18 mouse cellular contexts compared by ENCODE assay signal in genomic region chr10:37106871-37107627, GRCm38 (mm10). TPM values are rescaled to one million over a fixed set of nuclear protein-coding genes. Genes with fewer than 3 reads are reported as not detected.
DNase-seq lines count a peak whose midpoint lies in the region; ATAC-seq and TF ChIP-seq lines count a peak whose summit lies in the region.
"Had no signal": no experiment of that assay in that cellular context is flagged by ENCODE, and none has a peak within 500 bp of the region (broad histone marks: within the 10 kb centered on the region; RNA-seq: fewer than 3 reads in every experiment).

No protein-coding gene starts in this region.

- no peaks in the 10 kb centered on the region for H3K9me3 ChIP-seq in kidney, embryonic 16.5 days (ENCODE audit: low read length)
- H3K9me3 ChIP-seq in ES-E14 (ENCODE audit: control insufficient read depth, insufficient read depth, low read depth, low read length): no peaks in the 10 kb centered on the region
- H3K9me3 ChIP-seq in heart, postnatal 0 days (replicated peaks; ENCODE audit: control insufficient read depth, low read length): no peaks in the 10 kb centered on the region
- no peaks in the 10 kb centered on the region for H3K9me3 ChIP-seq in liver, postnatal 0 days (ENCODE audit: low read length)
- H3K9me3 ChIP-seq: heart, embryonic 13.5 days; hindbrain, embryonic 13.5 days; lung, embryonic 15.5 days; stomach, embryonic 15.5 days had no signal

- ATAC-seq in kidney, embryonic 16.5 days (ENCODE audit: low FRiP score, low TSS enrichment): peak; percentile 15; the same call in 1 of the 2 replicates
- ATAC-seq in heart, postnatal 0 days (ENCODE audit: insufficient read depth, low read depth): no peak
- ATAC-seq in liver, postnatal 0 days: no peak
- ATAC-seq: inflammation-experienced regulatory T-cells, adult 6 months had no signal

- H3K4me2 ChIP-seq in kidney, embryonic 16.5 days (replicated peaks; ENCODE audit: low read depth, low read length): no peak overlapping the region
- H3K4me2 ChIP-seq in heart, postnatal 0 days (ENCODE audit: low read depth, low read length): no peak overlapping the region
- no peak overlapping the region for H3K4me2 ChIP-seq in liver, postnatal 0 days (ENCODE audit: low read depth, low read length)
- H3K4me2 ChIP-seq: heart, embryonic 13.5 days; hindbrain, embryonic 13.5 days; liver, embryonic 11.5 days; lung, embryonic 15.5 days; stomach, embryonic 15.5 days had no signal

- TF ChIP-seq CTCF in heart, postnatal 0 days (IDR thresholded peaks at IDR 0.05; ENCODE audit: low read depth): no peak
- TF ChIP-seq CTCF in liver, postnatal 0 days (IDR thresholded peaks at IDR 0.05; ENCODE audit: low read depth): no peak

- in situ Hi-C loops in ES-E14 (cut with MboI; ENCODE audit: low sequenced_read_pairs in 2 of 2, unreplicated experiment in 2 of 2): no loop called here

- H3K9ac ChIP-seq in kidney, embryonic 16.5 days (replicated peaks; ENCODE audit: low read length): no peak overlapping the region
- no peak overlapping the region for H3K9ac ChIP-seq in ES-E14 (ENCODE audit: insufficient read depth, low read depth, low read length, poor library complexity, severe bottlenecking)
- H3K9ac ChIP-seq in heart, postnatal 0 days (replicated peaks; ENCODE audit: low read depth, low read length): no peak overlapping the region
- H3K9ac ChIP-seq in liver, postnatal 0 days (replicated peaks): no peak overlapping the region
- H3K9ac ChIP-seq: heart, embryonic 13.5 days; hindbrain, embryonic 13.5 days; lung, embryonic 15.5 days; stomach, embryonic 15.5 days had no signal

- H3K36me3 ChIP-seq in kidney, embryonic 16.5 days (ENCODE audit: insufficient read depth, low read length): no peaks in the 10 kb centered on the region
- H3K36me3 ChIP-seq in ES-E14 (ENCODE audit: control insufficient read depth, insufficient read depth, low read length, poor library complexity, severe bottlenecking): no peaks in the 10 kb centered on the region
- no peaks in the 10 kb centered on the region for H3K36me3 ChIP-seq in heart, postnatal 0 days (replicated peaks; ENCODE audit: control insufficient read depth, insufficient read depth, low read length)
- H3K36me3 ChIP-seq in liver, postnatal 0 days (replicated peaks; ENCODE audit: insufficient read depth, low read length): no peaks in the 10 kb centered on the region
- H3K36me3 ChIP-seq: heart, embryonic 13.5 days; hindbrain, embryonic 13.5 days; lung, embryonic 15.5 days; stomach, embryonic 15.5 days had no signal

- 0 out of 2 replicates have a peak, but pooled peaks cover 9% of the 10 kb centered on the region for H3K4me1 ChIP-seq in kidney, embryonic 16.5 days (ENCODE audit: insufficient read depth, low read length)
- H3K4me1 ChIP-seq in ES-E14 (ENCODE audit: control insufficient read depth in 2 of 2, insufficient read depth in 2 of 2, low read length in 2 of 2, poor library complexity in 1 of 2): no peaks in the 10 kb centered on the region
- H3K4me1 ChIP-seq in heart, postnatal 0 days (ENCODE audit: control insufficient read depth, insufficient read depth): no peaks in the 10 kb centered on the region
- H3K4me1 ChIP-seq in liver, postnatal 0 days (ENCODE audit: insufficient read depth): no peaks in the 10 kb centered on the region
- H3K4me1 ChIP-seq: hindbrain, embryonic 13.5 days; lung, embryonic 15.5 days; stomach, embryonic 15.5 days had no signal

- no peak overlapping the region for H3K27ac ChIP-seq in kidney, embryonic 16.5 days (ENCODE audit: low read length)
- H3K27ac ChIP-seq in ES-E14 (ENCODE audit: insufficient read depth, low read depth, low read length, poor library complexity, severe bottlenecking): no peak overlapping the region
- peak overlapping the region; percentile 66 for H3K27ac ChIP-seq in heart, postnatal 0 days (ENCODE audit: low read depth)
- H3K27ac ChIP-seq in liver, postnatal 0 days (ENCODE audit: low read depth): no peak overlapping the region
- H3K27ac ChIP-seq: heart, embryonic 13.5 days; hindbrain, embryonic 13.5 days; stomach, embryonic 15.5 days had no signal

- no peak overlapping the region for H3K4me3 ChIP-seq in kidney, embryonic 16.5 days (ENCODE audit: low read length)
- no peak overlapping the region for H3K4me3 ChIP-seq in ES-E14 (ENCODE audit: insufficient read depth in 1 of 2, low read depth in 1 of 2, low read length in 2 of 2, poor library complexity in 1 of 2, severe bottlenecking in 1 of 2)
- H3K4me3 ChIP-seq in heart, postnatal 0 days (ENCODE audit: low read depth, low read length): no peak overlapping the region
- H3K4me3 ChIP-seq in liver, postnatal 0 days (ENCODE audit: low read depth, low read length): no peak overlapping the region
- H3K4me3 ChIP-seq: heart, embryonic 13.5 days; hindbrain, embryonic 13.5 days; lung, embryonic 15.5 days; stomach, embryonic 15.5 days had no signal

- intact Hi-C loops in heart, postnatal 25 days (cut with DNase I): no loop called here

- no peaks in the 10 kb centered on the region for H3K27me3 ChIP-seq in kidney, embryonic 16.5 days (ENCODE audit: insufficient read depth, low read length)
- H3K27me3 ChIP-seq in heart, postnatal 0 days (ENCODE audit: control insufficient read depth, insufficient read depth, low read length): no peaks in the 10 kb centered on the region
- H3K27me3 ChIP-seq in liver, postnatal 0 days (ENCODE audit: insufficient read depth, low read length): no peaks in the 10 kb centered on the region
- H3K27me3 ChIP-seq: heart, embryonic 13.5 days; hindbrain, embryonic 13.5 days; lung, embryonic 15.5 days; stomach, embryonic 15.5 days had no signal

- peak; percentile 59 for DNase-seq in heart, adult 8-10 months (ENCODE audit: low spot score)
- no peak for DNase-seq in heart, postnatal 25 days (ENCODE audit: low spot score)
- no peak for DNase-seq in kidney, postnatal 25 days
- DNase-seq in ES-E14 (ENCODE audit: low read depth, low spot score): no peak
- DNase-seq in heart, postnatal 0 days (ENCODE audit: low spot score): peak; percentile 14
- no peak for DNase-seq in liver, postnatal 0 days
- DNase-seq: cerebellum, adult 2 months; cerebellum, postnatal 36 days; gastrocnemius, postnatal 10 days; retina, postnatal 1 day; thymus, adult 18-20 months had no signal

- no peak for TF ChIP-seq EP300 in heart, postnatal 0 days (IDR thresholded peaks at IDR 0.05; ENCODE audit: low read depth)
- TF ChIP-seq EP300 in liver, postnatal 0 days (IDR thresholded peaks at IDR 0.05; ENCODE audit: low read depth): no peak

- 29% methylated on average over 4 of the region's 4 CpGs for WGBS in kidney, embryonic 16.5 days
- 64% methylated on average over 4 of the region's 4 CpGs for WGBS in heart, postnatal 0 days
- WGBS in liver, postnatal 0 days (ENCODE audit: insufficient replicate concordance): 61% methylated on average over 4 of the region's 4 CpGs

TF ChIP-seq in ES-E14, 5 proteins besides CTCF, POLR2A, EP300 and RAD21:
- TF ChIP-seq ZC3H11A (IDR thresholded peaks at IDR 0.05; ENCODE audit: borderline replicate concordance, low read depth, low read length): no peak
- TF ChIP-seq ZNF384 (IDR thresholded peaks at IDR 0.05; ENCODE audit: low read depth, low read length): 0 out of 2 replicates have a peak, but pooled peaks have one; percentile 30

RNA-seq across cellular contexts. Expression of gene Marcks, which starts 31.7 kb away (rescaled TPM):
- 10 to 100 TPM; 20.7 to 32.9 (median 27.6) TPM for total RNA-seq in heart, adult 8-10 months (2022)
- 10 to 100 TPM; 47.8 to 49.3 TPM for total RNA-seq in heart, postnatal 25 days (2021)
- polyA plus RNA-seq in kidney, embryonic 16.5 days (2015; fragmentation: Nextera tagmentation; extraction: Ambion mirVana): 71.6 and 80.3 TPM in 2 replicates
- total RNA-seq in ES-E14 (2012; rRNA removed): 11.7 and 18.4 TPM in 2 replicates
- total RNA-seq in heart, postnatal 0 days (2014; rRNA removed; ENCODE audit: low replicate concordance): 56.9 and 83.6 TPM in 2 replicates
- 38.3 TPM in 2 replicates for polyA plus RNA-seq in heart, postnatal 0 days (2015; fragmentation: Nextera tagmentation; extraction: Ambion mirVana)
- 24.8 and 25.3 TPM in 2 replicates for polyA plus RNA-seq in liver, postnatal 0 days (2015; fragmentation: Nextera tagmentation; extraction: Ambion mirVana)

Comparison
In these comparisons a context has a peak if more than half of its experiments do, and no peak if none do; other contexts are left out.
1. DNase-seq: peak in heart, adult 8-10 months (single experiment) and heart, postnatal 0 days (single experiment); none in heart, postnatal 25 days (single experiment), kidney, postnatal 25 days (0 of 2), ES-E14 (single experiment) and liver, postnatal 0 days (single experiment).